Mouse (Mus musculus) splenic B cell, adult 2 months (primary cell): ENCODE measurements around the gene Pgp.

Experiments used
- DNase-seq: peaks from one replicate; pipeline ENCODE4 v3.0.0-alpha.2; 2011; ENCODE audit warnings: low read depth, low spot score
- H3K27me3 ChIP-seq: 2 replicates; pipeline ENCODE4 v1.6.1; 2012; ENCODE audit warnings: mild to moderate bottlenecking, low read length, moderate library complexity, mixed read lengths; ENCODE audit not compliant: control insufficient read depth, poor library complexity, insufficient read depth, severe bottlenecking
- H3K36me3 ChIP-seq: 2 replicates; pipeline ENCODE4 v1.6.1; 2012; ENCODE audit warnings: mild to moderate bottlenecking, low read length, moderate library complexity, mixed read lengths; ENCODE audit not compliant: control insufficient read depth, poor library complexity, insufficient read depth, severe bottlenecking

Gene Pgp

DNA sequence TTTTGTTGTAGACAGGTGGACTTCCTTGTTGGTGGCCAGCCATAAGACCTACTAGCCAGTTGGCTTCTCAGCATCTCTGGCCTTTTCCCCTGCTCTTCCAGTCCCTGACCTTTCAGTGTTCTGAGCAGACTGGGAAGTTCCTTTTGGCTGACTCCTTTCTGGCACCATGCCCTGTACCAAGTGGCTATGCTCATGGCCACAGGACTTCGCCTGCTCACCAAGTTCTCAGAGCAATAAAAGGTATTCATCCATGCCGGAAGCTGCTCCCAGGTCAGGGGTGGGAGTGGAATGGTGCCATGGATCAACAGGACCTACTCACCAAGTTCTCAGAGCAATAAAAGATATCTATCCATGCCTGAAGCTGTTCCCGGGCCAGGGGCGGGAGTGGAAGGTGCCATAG is 2.3 kb downstream of the Pgp start:
- no peak for DNase-seq
- H3K36me3 ChIP-seq = peaks cover 8% of the 10 kb centered on the region

GRCm38 (mm10) chr17:24473612-24474275 is 3.6 kb downstream of the Pgp start, which contains the start of gene Bricd5:
TSS of gene Bricd5 (plus strand) at chr17:24473884.
- no peak for DNase-seq
- Histone ChIP-seq H3K36me3 (peaks cover 8% of the 10 kb centered on the region), H3K27me3 (no peaks in the 10 kb centered on the region)

More for the DNA sequence above, 2.3 kb downstream of the Pgp start:
- H3K27me3 ChIP-seq = no peaks in the 10 kb centered on the region

- Histone ChIP-seq H3K27me3 (no peaks in the 10 kb centered on the region), H3K36me3 (peaks cover 8% of the 10 kb centered on the region)
- DNase-seq = no peak
Observed at GRCm38 (mm10) chr17:24474557-24474956, 4.4 kb downstream of the Pgp start.

DNA sequence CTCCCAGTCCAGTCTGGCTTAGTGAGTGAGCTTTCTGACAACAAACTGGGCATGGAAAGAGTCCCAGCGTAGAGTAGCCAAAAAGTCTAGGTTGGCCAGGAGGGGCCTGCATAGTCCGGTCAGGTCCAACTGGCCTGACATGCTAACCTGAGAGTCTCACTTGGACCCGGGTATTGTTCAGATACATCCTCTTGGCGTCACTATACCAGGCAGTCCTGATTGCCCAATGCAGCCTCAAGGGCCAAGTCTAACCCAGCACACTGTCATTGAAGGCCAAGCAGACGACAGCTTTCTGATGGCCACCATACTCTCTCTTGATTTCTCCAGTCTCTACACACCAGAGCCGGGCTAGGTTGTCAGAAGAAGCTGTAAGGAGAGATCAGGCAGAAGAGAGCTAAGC is 5.4 kb downstream of the Pgp start:
- DNase-seq = no peak
- Histone ChIP-seq H3K27me3 (no peaks in the 10 kb centered on the region), H3K36me3 (peaks cover 8% of the 10 kb centered on the region)

- Histone ChIP-seq H3K36me3 (peaks cover 8% of the 10 kb centered on the region), H3K27me3 (no peaks in the 10 kb centered on the region)
- no peak for DNase-seq
Observed at GRCm38 (mm10) chr17:24476022-24476776, 6.0 kb downstream of the Pgp start.

DNA sequence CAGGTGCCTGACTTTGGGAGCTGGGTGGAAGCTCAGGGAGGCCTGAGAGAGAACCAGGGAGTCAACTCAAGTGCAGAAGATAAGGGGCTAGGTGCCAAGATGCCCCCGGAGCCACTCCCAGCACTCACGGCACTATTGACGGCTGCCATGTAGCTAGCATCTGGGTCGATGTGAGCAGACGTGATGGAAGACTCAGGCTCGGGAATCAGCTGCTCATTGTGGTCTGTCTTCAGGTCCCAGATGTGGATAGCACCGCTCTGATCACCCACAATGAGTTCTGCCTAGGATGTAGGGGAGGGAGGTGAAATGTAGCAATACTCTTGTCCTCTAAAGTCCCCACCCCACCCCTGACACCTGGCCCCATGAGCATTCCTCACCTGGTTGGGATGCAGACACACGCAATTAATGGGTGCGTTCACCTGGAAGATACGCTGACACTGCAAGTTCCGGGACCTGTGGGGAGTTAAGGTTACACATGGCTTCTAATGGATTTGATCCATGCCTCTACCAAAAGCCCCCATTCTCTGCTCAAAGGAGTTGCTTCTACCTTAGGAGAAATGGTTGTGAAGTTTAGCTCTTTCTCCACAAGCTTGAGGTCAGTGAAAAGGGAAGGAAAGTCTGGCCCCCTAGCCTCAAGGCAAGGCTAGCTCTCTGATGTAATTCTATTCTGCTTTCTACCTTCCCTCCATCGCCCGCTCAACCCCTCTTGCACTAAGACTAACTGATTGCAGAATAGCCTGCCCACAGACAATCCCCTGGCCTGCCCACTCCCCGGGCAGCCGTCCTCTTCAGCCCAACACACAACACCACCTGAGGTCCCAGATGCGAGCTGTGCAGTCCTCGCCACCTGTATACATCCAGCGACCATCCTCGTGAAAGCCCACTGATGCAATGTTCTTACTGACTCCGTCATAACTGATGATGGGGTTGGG is 7.1 kb downstream of the Pgp start:
- Histone ChIP-seq H3K27me3 (no peaks in the 10 kb centered on the region; the same call in 1 of the 2 replicates), H3K36me3 (peaks cover 8% of the 10 kb centered on the region)
- no peak for DNase-seq

GRCm38 (mm10) chr17:24477985-24478600 is 7.9 kb downstream of the Pgp start:
- H3K27me3 ChIP-seq = no peaks in the 10 kb centered on the region; the same call in 1 of the 2 replicates
- H3K36me3 ChIP-seq = peaks cover 8% of the 10 kb centered on the region
- DNase-seq = no peak

DNA sequence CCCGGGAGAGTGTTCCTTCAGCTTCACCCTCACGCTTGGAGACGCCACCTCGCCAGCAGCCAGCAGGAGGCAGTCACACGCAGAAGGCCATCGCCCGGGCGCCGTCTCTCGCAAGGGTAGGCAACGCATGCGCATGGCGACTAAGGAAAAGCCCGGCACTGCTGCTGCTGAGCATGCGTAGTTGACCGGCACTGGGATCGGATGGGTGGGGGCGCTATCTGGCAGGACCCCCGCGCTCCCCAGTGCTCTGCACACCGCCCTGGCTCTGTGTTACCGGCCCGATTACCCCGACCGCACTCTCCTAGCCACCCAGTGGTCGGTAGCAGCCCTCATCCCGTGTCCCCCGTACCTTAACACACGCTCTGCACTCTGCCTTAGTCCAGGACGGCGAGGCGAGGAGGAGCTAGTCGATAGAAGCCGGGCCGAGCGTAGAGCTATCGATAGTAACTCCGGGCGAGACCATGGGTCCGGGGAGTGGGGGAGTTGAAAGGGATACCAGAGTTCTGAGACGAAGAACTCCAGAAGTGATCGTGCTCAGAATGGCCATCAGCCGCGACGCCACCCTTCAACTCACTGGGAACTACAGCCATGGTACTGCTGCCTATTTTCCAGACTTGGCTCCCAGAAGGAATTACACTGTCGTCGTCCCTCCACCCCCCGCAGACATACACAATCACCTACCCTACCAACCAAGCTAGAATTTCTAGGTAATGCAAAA is 8.6 kb downstream of the Pgp start, which contains the start of gene Mlst8:
Gene Mlst8 (minus strand): TSS at position 416 of the 718 bp plus-strand sequence.
- Histone ChIP-seq H3K36me3 (peaks cover 8% of the 10 kb centered on the region), H3K27me3 (no peaks in the 10 kb centered on the region; the same call in 1 of the 2 replicates)
- peak; percentile 97 for DNase-seq

DNA sequence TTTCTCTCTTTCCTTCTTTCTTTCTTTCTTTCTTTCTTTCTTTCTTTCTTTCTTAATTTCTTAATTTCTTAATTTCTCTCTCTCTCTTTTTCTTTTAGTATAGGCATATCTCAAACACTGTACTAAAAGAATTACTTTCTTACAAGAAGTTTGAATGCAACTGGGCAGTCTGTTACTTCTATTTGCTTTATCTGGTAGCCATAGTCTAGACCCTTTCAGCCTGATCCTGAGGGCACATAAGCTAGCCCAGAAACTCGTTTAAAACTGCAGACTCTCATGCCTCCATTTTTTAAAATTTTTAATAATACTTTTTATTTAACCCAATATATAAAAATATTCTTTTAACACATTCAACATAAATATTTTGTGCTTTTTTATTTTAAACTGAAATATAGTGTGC is 9.2 kb downstream of the Pgp start:
- H3K36me3 ChIP-seq = peaks cover 8% of the 10 kb centered on the region
- H3K27me3 ChIP-seq = no peaks in the 10 kb centered on the region; the same call in 1 of the 2 replicates
- DNase-seq = no peak

- DNase-seq = no peak
- peaks cover 8% of the 10 kb centered on the region for H3K36me3 ChIP-seq
- H3K27me3 ChIP-seq = no peaks in the 10 kb centered on the region; the same call in 1 of the 2 replicates
Observed at GRCm38 (mm10) chr17:24480201-24480826, 10.1 kb downstream of the Pgp start.

DNA sequence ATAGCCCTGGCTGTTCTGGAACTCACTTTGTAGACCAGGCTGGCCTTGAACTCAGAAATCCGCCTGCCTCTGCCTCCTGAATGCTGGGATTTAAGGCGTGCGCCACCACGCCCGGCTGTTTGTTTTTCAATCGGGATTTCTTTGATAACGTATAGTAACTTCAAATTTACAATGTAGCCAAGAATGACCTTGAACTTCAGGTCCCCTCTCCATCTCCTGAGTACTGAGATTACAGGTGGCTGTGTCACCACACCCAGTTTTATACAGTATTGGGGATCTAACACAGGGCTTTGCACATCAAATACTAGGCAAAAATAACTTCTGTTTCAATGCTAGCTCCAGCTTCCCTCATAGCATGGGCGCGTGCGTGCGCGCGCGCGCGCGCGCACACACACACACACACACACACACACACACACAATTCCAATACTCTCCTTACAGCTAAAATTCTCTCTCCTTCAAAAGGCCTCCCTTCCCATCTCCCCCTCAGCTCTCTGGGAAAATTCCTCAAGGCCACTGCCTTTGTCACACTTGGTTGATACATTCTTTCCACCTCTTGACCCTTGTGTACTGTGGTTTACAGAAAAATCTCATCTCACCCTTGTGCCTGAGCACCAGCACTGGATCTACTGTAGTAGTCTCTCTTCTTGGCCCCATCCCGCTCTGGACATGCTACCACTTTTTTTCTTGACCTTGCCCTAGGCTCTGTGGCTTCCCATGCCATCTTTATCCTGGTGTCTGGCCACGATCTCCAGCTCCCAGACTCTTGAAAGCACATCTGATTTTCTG is 11.0 kb downstream of the Pgp start:
- H3K27me3 ChIP-seq = no peaks in the 10 kb centered on the region; the same call in 1 of the 2 replicates

DNA sequence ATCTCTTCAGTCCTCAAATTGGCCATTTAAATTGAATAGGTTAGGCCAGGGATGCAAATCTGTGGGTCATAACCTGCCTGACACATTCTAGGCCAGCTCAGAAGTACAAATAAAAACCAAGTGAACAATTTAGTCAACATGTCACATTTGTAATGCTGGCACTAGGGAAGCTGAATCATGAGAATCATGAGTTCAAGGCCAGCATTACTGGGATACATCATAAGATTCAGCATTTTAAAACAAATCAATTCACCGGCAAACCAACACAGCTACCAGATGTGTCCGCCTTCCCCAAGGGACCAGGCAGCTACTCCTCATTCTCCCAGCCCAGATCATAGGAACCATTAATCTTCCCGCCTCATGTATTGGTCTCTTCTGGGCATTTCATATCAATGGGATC is 13.3 kb downstream of the Pgp start:
- Histone ChIP-seq H3K27me3 (peaks cover 2% of the 10 kb centered on the region; the same call in 1 of the 2 replicates), H3K36me3 (no peaks in the 10 kb centered on the region)
- no peak for DNase-seq

More for the DNA sequence above, 11.0 kb downstream of the Pgp start:
- peaks cover 3% of the 10 kb centered on the region; the same call in 1 of the 2 replicates for H3K36me3 ChIP-seq
- no peak for DNase-seq
